Mouse (Mus musculus) intestine, embryonic 16.5 days (tissue): ENCODE results near the gene Rybp. TPM values are rescaled to one million over a fixed set of nuclear protein-coding genes. Genes with fewer than 3 reads are reported as not detected.

ENCODE experiments used
- ATAC-seq: fragments of 200-750 bp; cut with Nextera tagmentation; 2 replicates; pipeline ENCODE4 v1.8.0; 2017; ENCODE audit warnings: moderate TSS enrichment, moderate library complexity
- H3K27ac ChIP-seq: fragments of 300-500 bp; sonication (generic); 2 replicates; pipeline ENCODE4 v1.5.1; 2014; ENCODE audit warnings: mild to moderate bottlenecking, low read length
- H3K27me3 ChIP-seq: fragments of 300-500 bp; sonication (generic); replicated peaks from 2 replicates; pipeline ENCODE4 v1.6.1; 2014; ENCODE audit warnings: low read length, control low read depth, mixed read lengths; ENCODE audit not compliant: control insufficient read depth, insufficient read depth
- H3K36me3 ChIP-seq: fragments of 300-500 bp; sonication (generic); 2 replicates; pipeline ENCODE4 v1.6.1; 2014; ENCODE audit warnings: low read length, control low read depth; ENCODE audit not compliant: control insufficient read depth, insufficient read depth
- H3K4me1 ChIP-seq: fragments of 300-500 bp; sonication (generic); 2 replicates; pipeline ENCODE4 v1.6.1; 2014; ENCODE audit warnings: low read length, control low read depth, mixed read lengths; ENCODE audit not compliant: control insufficient read depth, insufficient read depth
- H3K4me2 ChIP-seq: fragments of 300-500 bp; sonication (generic); 2 replicates; pipeline ENCODE4 v1.6.1; 2014; ENCODE audit warnings: low read depth, low read length, control low read depth
- H3K4me3 ChIP-seq: fragments of 300-500 bp; sonication (generic); 2 replicates; pipeline ENCODE4 v1.5.1; 2014; ENCODE audit warnings: mild to moderate bottlenecking, low read length
- H3K9ac ChIP-seq: fragments of 300-500 bp; sonication (generic); 2 replicates; pipeline ENCODE4 v1.6.1; 2014; ENCODE audit warnings: low read depth, low read length
- H3K9me3 ChIP-seq: fragments of 300-500 bp; sonication (generic); 2 replicates; pipeline ENCODE4 v1.6.1; 2016; ENCODE audit warnings: low read length, control low read depth; ENCODE audit not compliant: control insufficient read depth
- WGBS: fragments of 180-500 bp; shearing (Covaris S2); extraction: QIAGEN DNeasy Blood & Tissue Kit; methylation state at CpG from one replicate; pipeline ENCODE4 v1.1.7; 2014; 5-methylcytosine and 5-hydroxymethylcytosine counted together
- polyA plus RNA-seq: library from polyadenylated mRNA; unstranded; fragments of >200 nt; fragmentation: Nextera tagmentation; extraction: Ambion mirVana; gene quantifications from 2 replicates; pipeline ENCODE4 v1.2.1, GENCODE M21; 2015

Rybp gene
- polyA plus RNA-seq: 6.0 and 10.1 TPM in 2 replicates

DNA sequence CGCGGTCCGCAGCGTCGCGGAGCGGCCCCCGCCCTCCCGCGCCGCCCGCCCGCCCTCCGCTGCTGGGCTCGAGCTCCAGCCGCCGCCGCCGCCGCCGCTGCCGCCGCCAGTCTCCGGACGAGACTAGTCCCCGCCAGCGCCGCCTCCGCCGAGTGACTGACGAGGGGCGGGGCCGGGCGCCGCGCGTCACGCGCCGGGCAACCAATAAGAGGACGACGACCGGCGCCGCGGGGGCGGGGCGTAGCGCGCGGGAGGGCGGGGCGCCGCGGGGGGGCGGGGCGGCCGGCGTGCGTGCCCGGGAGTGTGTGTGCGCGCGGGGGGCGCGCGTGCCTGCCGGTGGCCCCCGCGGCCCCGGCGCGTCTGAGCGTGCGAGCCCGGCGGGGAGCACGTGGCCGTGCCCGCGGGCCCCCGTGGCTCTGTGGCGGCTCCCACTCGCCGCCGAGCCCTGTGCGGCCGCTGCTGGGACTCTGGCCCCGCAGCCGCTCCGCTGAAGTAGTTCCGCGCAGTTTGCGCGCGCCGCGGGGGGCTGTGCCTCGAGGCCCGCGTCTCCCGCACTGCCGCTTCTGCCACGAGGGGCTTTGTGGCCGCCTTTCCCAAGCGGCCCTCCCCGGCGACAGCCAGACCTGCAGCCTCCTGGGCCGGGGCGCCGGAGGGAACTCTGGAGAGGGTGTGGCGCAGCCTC, at the start of gene Rybp:
Rybp (minus strand) TSS at position 152 of the 682 bp plus-strand sequence.
- peak within 1 kb of the TSS; percentile 94 for H3K27ac ChIP-seq
- peak within 1 kb of the TSS; percentile 71 for H3K4me3 ChIP-seq
- H3K27me3 ChIP-seq: no peaks in the 10 kb centered on the region
- no peaks in the 10 kb centered on the region for H3K9me3 ChIP-seq
- peak within 1 kb of the TSS; percentile 88 for H3K9ac ChIP-seq
- ATAC-seq: peak; percentile 95
- WGBS: under 1% methylated on average over 65 of the region's 112 CpGs
- peak within 1 kb of the TSS; percentile 97 for H3K4me2 ChIP-seq
- peaks cover 20% of the 10 kb centered on the region for H3K4me1 ChIP-seq
- no peaks in the 10 kb centered on the region for H3K36me3 ChIP-seq

DNA sequence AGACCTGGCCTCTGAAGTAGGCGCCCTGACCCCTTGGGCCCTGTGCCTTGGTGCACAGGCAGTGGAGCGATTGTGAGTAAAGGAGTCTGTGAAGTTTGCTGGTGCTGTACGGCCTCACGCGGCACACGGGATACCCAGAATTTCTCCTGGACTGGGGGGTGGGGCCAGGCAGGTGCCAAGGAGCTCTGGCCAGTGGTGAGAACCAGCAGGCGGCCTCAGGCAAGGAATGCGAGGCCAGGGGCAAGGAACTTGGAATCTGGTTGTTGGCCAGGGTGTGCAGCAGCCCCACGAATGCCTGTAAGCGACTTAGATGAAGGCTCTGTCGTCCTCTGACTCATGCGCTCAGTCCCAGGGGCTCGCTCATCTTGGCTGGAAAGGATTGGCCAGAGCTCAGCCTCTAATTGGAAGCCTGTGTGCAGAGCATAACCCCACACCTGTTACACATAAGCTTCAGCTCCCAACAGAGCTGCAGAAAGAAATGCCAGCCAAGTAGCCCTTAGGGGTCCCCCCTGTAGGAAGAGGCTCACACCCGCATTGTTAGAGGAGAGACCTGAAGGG, 49.4 kb upstream of the Rybp start:
- Histone ChIP-seq H3K4me1 (0 out of 2 replicates have a peak, but pooled peaks cover 5% of the 10 kb centered on the region), H3K9me3 (no peaks in the 10 kb centered on the region), H3K4me3 (no peak overlapping the region), H3K27ac (no peak overlapping the region), H3K4me2 (no peak overlapping the region), H3K36me3 (no peaks in the 10 kb centered on the region), H3K9ac (no peak overlapping the region), H3K27me3 (0 out of 2 replicates have a peak, but pooled peaks cover 3% of the 10 kb centered on the region)
- whole genome bisulfite sequencing: 32% methylated on average over 14 of the region's 14 CpGs
- ATAC-seq: 0 out of 2 replicates have a peak, but pooled peaks have one; percentile 31

DNA sequence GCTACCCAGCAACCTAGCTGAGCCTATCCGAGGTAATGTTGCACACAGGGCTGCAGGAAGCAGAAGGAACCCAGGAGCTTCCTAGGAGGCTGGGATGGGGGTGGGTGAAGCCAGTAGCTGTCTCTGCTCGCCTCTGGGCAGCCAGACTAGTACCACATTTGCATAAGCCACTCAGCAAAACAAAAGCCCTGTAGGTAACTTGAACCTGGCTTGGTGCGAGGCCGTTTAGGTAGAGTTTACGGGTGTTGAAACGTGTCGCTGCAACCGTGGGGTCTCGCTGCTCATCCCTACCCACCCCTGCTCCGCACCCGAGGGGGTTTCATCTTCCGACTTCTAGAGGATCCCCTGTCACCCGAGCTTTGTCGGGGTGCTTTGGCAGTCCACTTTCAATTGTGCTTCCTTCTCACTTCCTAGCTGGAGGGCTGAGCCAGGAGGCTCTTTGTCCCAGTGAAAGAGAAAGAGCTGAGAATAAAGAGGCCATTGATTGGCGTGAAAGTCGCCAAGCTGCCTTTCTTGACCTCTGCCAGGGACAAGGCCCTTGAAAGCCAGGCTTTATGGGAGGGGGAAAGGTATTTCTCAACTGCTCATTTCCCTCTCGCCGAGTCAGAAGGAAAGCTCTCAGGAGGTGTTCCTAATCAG, 48.3 kb upstream of the Rybp start:
- H3K4me1 ChIP-seq: 0 out of 2 replicates have a peak, but pooled peaks cover 5% of the 10 kb centered on the region
- peaks cover 3% of the 10 kb centered on the region; the same call in 1 of the 2 replicates for H3K27me3 ChIP-seq
- H3K4me2 ChIP-seq: peak overlapping the region; percentile 36
- no peak overlapping the region for H3K27ac ChIP-seq
- 25% methylated on average over 18 of the region's 18 CpGs for WGBS
- no peaks in the 10 kb centered on the region for H3K9me3 ChIP-seq
- no peaks in the 10 kb centered on the region for H3K36me3 ChIP-seq
- no peak; the same call in 1 of the 2 replicates for ATAC-seq
- peak overlapping the region; percentile 7; the same call in 1 of the 2 replicates for H3K4me3 ChIP-seq
- H3K9ac ChIP-seq: 0 out of 2 replicates have a peak overlapping the region, but pooled peaks have one; percentile 42

DNA sequence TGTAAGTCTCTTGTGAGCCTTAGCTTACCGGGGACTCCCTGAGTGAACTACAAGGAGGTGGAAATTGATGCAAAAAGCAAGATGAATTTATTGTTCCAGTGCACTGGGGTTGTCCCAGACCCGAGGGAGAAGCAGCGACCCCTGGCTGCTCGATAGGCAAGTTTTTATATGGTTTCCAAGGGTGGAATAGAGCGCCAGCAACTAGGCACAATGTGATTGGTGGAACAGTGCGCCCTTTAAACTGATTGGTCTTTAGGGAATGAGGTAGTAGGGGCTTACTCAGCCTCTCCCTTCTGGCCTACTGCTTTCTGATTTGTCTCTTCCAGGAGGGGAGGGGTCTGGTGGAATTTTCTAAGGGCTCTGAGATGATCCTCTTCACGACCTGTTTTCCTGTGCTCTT, 46.5 kb upstream of the Rybp start:
- 0 out of 2 replicates have a peak, but pooled peaks cover 5% of the 10 kb centered on the region for H3K4me1 ChIP-seq
- ATAC-seq: no peak
- no peaks in the 10 kb centered on the region for H3K9me3 ChIP-seq
- WGBS: 81% methylated on average over 7 of the region's 7 CpGs
- peaks cover 3% of the 10 kb centered on the region; the same call in 1 of the 2 replicates for H3K27me3 ChIP-seq
- no peak overlapping the region for H3K9ac ChIP-seq
- H3K27ac ChIP-seq: no peak overlapping the region
- H3K36me3 ChIP-seq: no peaks in the 10 kb centered on the region
- no peak overlapping the region for H3K4me2 ChIP-seq
- no peak overlapping the region for H3K4me3 ChIP-seq

DNA sequence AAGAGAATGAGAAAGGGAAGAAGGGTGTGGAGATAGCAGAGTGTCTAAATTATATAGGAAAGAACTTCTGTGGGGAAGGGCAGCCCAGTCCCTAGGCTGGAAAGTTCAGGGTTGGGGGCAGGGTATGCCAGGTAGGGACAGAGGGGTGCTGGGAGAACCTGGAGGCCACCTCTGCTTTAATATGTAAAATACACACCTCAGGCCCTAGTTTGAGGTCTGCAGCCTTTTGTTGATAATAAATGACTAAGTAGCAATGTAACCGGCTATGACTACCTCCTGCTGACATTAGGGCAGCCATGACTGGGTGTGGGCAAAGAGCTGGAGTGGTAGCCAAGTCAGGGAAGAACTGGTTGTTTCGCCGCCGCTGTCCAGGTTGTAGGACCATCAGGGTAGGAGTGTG, 45.2 kb upstream of the Rybp start:
- 84% methylated on average over 4 of the region's 4 CpGs for WGBS
- no peak overlapping the region for H3K9ac ChIP-seq
- no peak for ATAC-seq

DNA sequence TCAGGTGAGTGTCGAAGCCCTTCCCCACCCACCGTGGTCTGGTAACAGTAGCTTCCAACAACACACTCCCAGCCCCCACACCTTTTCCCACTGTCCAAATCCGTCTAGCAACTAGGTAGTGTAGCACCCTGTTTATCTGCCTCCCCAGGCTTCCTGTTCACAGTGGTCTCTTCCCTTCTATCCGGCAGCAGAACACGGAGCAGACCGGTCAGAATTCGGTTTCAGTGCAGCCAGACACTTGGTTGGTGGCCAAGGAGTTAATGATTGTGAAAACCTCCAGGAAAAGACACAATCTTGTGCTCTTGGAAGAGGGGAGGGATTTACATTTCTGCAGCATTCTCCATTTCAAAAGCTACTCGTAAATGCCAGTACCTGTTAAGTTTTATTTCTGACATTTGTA, 44.3 kb upstream of the Rybp start:
- H3K36me3 ChIP-seq: no peaks in the 10 kb centered on the region
- no peak overlapping the region for H3K4me3 ChIP-seq
- ATAC-seq: no peak
- WGBS: 48% methylated on average over 8 of the region's 8 CpGs
- 0 out of 2 replicates have a peak, but pooled peaks cover 5% of the 10 kb centered on the region for H3K4me1 ChIP-seq
- no peaks in the 10 kb centered on the region; the same call in 1 of the 2 replicates for H3K27me3 ChIP-seq
- H3K4me2 ChIP-seq: no peak overlapping the region
- H3K27ac ChIP-seq: no peak overlapping the region
- no peaks in the 10 kb centered on the region for H3K9me3 ChIP-seq
- no peak overlapping the region for H3K9ac ChIP-seq

More for the DNA sequence above, 45.2 kb upstream of the Rybp start:
- Histone ChIP-seq H3K36me3 (no peaks in the 10 kb centered on the region), H3K4me2 (no peak overlapping the region), H3K27me3 (no peaks in the 10 kb centered on the region; the same call in 1 of the 2 replicates), H3K9me3 (no peaks in the 10 kb centered on the region), H3K27ac (no peak overlapping the region), H3K4me1 (0 out of 2 replicates have a peak, but pooled peaks cover 5% of the 10 kb centered on the region), H3K4me3 (no peak overlapping the region)

DNA sequence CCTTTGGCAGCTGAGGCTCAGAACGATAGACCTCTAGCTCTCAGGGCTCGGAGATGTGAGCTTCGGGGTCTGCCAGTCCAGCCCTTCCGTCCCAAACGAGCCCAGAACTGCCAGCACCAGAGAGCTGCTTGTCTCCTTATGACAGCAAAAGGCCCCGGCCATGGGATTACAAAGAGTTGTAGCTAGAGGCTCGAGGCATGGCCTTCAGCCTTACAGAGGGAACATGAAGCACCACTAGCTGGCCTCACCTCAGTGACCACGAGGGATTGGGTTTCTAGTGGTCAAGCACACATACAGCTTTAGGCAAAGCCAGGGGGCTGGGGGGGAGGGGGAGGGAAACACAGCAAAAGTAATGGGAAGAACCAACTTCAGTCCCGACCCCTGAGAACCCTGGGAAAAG, 43.8 kb upstream of the Rybp start:
- Histone ChIP-seq H3K4me2 (no peak overlapping the region), H3K4me3 (no peak overlapping the region), H3K27me3 (no peaks in the 10 kb centered on the region; the same call in 1 of the 2 replicates), H3K9me3 (no peaks in the 10 kb centered on the region), H3K9ac (no peak overlapping the region), H3K27ac (no peak overlapping the region), H3K4me1 (0 out of 2 replicates have a peak, but pooled peaks cover 4% of the 10 kb centered on the region), H3K36me3 (no peaks in the 10 kb centered on the region)
- no peak for ATAC-seq
- WGBS: 78% methylated on average over 9 of the region's 9 CpGs

DNA sequence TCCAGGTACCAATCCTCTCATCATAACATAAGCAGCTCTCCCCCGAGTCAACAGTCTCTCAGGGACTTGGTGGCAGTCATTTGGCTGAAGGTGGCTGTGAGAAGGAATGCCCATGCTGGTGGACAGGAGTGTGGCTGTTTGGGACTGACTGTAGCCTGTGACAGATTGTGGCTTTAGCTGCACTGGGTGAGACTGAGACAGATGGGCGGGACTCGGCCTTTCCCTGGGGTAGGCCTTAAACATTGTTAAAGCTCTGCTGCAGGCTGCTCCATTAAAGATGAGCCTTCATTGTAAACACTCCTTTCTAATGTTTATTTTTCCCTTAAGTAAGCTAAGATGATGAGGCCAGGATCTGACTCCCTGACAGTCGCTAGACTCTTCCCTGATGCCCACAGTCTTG, 42.3 kb upstream of the Rybp start:
- WGBS: 45% methylated on average over 4 of the region's 4 CpGs
- no peak for ATAC-seq
- Histone ChIP-seq H3K4me3 (no peak overlapping the region), H3K9me3 (no peaks in the 10 kb centered on the region), H3K36me3 (no peaks in the 10 kb centered on the region), H3K4me2 (no peak overlapping the region), H3K4me1 (no peaks in the 10 kb centered on the region), H3K9ac (no peak overlapping the region), H3K27ac (no peak overlapping the region), H3K27me3 (no peaks in the 10 kb centered on the region; the same call in 1 of the 2 replicates)

DNA sequence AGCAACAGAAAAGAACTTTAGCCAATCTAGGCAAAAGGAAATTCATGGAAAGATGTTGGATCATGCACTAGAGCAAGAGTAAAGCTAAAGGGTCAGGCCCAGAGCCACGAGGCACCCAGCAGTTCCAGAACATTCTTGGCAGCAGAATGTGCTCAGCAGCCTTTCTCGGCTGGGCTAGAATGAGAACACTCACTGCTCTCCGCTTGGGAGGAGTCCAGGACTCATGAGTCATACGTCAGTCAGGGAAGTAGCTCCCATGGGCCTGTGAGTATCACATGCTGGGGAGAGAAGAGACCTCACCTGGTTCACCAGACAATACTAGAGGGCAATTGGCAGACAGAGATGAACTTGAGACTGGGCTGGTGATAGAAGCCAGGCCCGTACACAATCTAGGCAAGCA, 39.8 kb upstream of the Rybp start:
- peak; percentile 85 for ATAC-seq
- Histone ChIP-seq H3K36me3 (no peaks in the 10 kb centered on the region), H3K9ac (no peak overlapping the region), H3K27me3 (no peaks in the 10 kb centered on the region; the same call in 1 of the 2 replicates), H3K4me1 (0 out of 2 replicates have a peak, but pooled peaks cover 3% of the 10 kb centered on the region), H3K9me3 (no peaks in the 10 kb centered on the region), H3K27ac (no peak overlapping the region), H3K4me2 (no peak overlapping the region), H3K4me3 (no peak overlapping the region)
- WGBS: 44% methylated on average over 5 of the region's 5 CpGs
